Mouse (Mus musculus) stomach, postnatal 0 days (tissue): ENCODE measurements around the gene Trim10.

Source experiments
- CTCF ChIP-seq: IDR thresholded peaks from 2 replicates; pipeline ENCODE4 v1.5.1; 2016; ENCODE audit warnings: antibody characterized with exemption, low read depth, mild to moderate bottlenecking, moderate library complexity
- EP300 ChIP-seq: optimal IDR thresholded peaks from 2 replicates; pipeline ENCODE3; 2016; ENCODE audit warnings: antibody characterized with exemption

DNA sequence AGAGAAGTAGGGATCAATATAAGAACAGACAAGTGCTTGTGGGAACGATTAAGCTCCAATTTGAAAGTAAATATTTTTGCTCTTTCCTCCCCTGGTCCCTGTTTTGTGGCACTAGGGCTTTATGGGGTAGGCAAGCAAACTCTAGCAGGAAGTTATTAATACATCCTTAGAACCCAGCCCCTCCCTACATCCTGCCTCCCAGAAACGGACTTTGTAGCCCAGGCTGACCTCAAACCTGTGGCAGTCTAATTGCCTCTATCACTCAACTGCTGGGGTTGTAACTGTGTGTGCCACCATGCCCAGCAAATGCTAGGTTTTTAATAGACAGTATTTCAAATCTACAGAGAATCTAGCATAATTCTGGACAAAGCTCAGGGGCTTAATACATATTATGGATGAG lies 7.7 kb upstream of the Trim10 start:
- TF ChIP-seq CTCF (no peak), EP300 (no peak)
